Mouse (Mus musculus): ENCODE measurements around the gene Ltc4s. TPM values are rescaled to one million over a fixed set of nuclear protein-coding genes. Genes with fewer than 3 reads are reported as not detected.

Gene Ltc4s
- polyA plus RNA-seq, 1 experiment from 2014 or later: 5.1 TPM

DNA sequence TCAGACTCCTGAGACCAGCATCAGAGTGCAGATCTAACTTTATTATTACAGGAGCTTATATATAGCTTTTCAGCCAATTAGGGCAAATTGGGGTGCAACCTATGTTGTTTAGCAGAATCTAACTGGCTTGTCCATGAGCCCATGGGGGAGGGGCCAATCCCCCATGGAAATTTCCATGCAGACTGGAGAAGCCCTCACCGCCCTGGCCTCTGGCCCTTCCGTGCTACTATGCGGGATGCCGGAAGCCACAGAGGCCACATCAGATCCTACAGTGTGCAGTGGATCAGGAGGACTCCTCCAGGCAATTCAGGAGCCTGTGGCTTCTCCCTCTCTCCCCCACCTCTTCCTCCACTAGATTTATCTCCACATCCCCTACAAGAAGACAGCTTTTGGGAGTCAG is 20.6 kb downstream of the Ltc4s start:
- no peak for ATAC-seq

DNA sequence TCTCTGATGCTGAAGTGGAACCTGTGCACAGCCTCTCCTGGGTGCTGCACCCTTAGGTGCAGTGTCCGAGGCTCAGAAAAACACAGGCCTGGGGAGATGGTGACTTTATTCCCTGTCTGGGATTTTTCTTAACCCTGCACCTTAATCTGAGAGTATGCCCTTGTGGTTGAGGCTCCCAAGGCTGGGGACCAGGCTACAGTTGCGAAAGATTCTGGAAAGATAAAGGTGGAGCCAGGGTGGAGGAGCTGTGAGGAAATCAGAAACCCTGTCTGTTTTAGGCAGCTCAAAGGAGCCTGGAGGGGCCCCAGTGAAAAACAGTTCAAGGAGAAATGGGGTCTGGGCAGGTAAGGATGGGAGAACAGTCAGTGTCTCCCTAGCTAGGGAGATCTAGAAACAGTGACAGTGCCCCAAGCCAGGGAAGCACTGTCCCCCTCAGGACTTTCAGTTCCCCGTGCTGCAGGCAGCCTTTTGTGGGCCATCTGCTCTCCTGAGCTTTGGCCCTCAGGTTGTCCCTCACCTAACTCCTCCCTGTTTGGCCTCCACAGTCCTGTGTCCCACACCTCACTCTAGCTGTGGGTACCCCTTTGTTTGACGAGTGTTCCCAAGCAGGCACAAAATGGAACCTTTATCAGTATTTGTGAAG is 21.6 kb downstream of the Ltc4s start:
- Histone ChIP-seq H3K27me3 (replicated peaks; ENCODE audit: control insufficient read depth, insufficient read depth, low read length) (no peaks in the 10 kb centered on the region), H3K4me2 (ENCODE audit: low read depth, low read length) (no peak overlapping the region), H3K4me1 (ENCODE audit: control insufficient read depth, insufficient read depth, low read length) (peaks cover 36% of the 10 kb centered on the region), H3K4me3 (ENCODE audit: low read length) (no peak overlapping the region), H3K27ac (ENCODE audit: low read length) (no peak overlapping the region), H3K9ac (ENCODE audit: low read depth, low read length) (no peak overlapping the region; the same call in 1 of the 2 replicates), H3K36me3 (ENCODE audit: control insufficient read depth, insufficient read depth, low read length) (no peaks in the 10 kb centered on the region), H3K9me3 (ENCODE audit: control insufficient read depth, low read length) (no peaks in the 10 kb centered on the region)
- no peak for ATAC-seq
- 69% methylated on average over 4 of the region's 4 CpGs for WGBS

More for the DNA sequence above, 20.6 kb downstream of the Ltc4s start:
- Histone ChIP-seq H3K27me3 (replicated peaks; ENCODE audit: control insufficient read depth, insufficient read depth, low read length) (no peaks in the 10 kb centered on the region), H3K36me3 (ENCODE audit: control insufficient read depth, insufficient read depth, low read length) (no peaks in the 10 kb centered on the region), H3K4me1 (ENCODE audit: control insufficient read depth, insufficient read depth, low read length) (peaks cover 31% of the 10 kb centered on the region), H3K9ac (ENCODE audit: low read depth, low read length) (no peak overlapping the region), H3K27ac (ENCODE audit: low read length) (peak overlapping the region; percentile 34), H3K4me2 (ENCODE audit: low read depth, low read length) (no peak overlapping the region), H3K9me3 (ENCODE audit: control insufficient read depth, low read length) (no peaks in the 10 kb centered on the region), H3K4me3 (ENCODE audit: low read length) (no peak overlapping the region)
- WGBS: 52% methylated on average over 4 of the region's 4 CpGs

DNA sequence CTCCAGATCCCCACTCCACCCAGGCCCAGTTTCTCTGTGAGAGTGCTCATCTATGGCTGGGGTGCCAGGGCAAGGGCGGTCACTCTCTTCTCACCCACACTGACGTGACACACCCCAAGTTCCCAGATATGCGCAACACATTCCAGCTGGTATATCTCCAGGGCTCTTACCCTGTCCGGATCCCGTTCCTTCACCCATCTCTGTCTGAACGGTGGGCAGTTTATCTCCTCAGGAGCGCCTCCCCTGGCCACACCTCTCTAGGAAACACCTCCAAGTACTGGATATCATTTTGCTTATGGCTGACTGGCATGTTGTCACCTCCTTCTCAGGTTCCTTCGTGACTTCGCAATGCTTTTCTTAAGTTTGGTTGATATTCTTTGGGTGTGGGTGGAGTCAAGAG is 22.8 kb downstream of the Ltc4s start:
- Histone ChIP-seq H3K4me1 (ENCODE audit: control insufficient read depth, insufficient read depth, low read length) (peaks cover 42% of the 10 kb centered on the region), H3K27me3 (replicated peaks; ENCODE audit: control insufficient read depth, insufficient read depth, low read length) (no peaks in the 10 kb centered on the region), H3K4me2 (ENCODE audit: low read depth, low read length) (no peak overlapping the region), H3K36me3 (ENCODE audit: control insufficient read depth, insufficient read depth, low read length) (no peaks in the 10 kb centered on the region), H3K9ac (ENCODE audit: low read depth, low read length) (no peak overlapping the region), H3K4me3 (ENCODE audit: low read length) (no peak overlapping the region), H3K27ac (ENCODE audit: low read length) (no peak overlapping the region), H3K9me3 (ENCODE audit: control insufficient read depth, low read length) (no peaks in the 10 kb centered on the region)
- WGBS: 37% methylated on average over 9 of the region's 9 CpGs
- ATAC-seq: no peak

DNA sequence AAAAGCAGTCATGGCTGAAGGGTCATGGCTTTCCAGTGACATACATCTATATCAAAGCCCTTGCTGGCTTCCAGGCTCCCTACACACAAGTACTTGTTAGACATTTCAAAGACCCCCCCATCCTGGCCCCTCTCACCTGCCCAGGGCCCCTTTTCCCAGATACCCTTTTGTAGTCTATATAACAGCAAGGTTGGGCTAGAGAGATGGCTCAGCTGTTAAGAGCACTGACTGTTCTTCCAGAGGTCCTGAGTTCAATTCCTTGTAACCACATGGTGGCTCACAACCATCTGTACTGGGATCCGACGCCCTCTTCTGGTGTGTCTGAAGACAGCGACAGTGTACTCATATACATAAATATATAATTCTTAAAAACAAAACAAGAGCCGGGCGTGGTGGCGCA is 23.8 kb downstream of the Ltc4s start:
- Histone ChIP-seq H3K27me3 (replicated peaks; ENCODE audit: control insufficient read depth, insufficient read depth, low read length) (no peaks in the 10 kb centered on the region), H3K36me3 (ENCODE audit: control insufficient read depth, insufficient read depth, low read length) (no peaks in the 10 kb centered on the region), H3K27ac (ENCODE audit: low read length) (no peak overlapping the region), H3K4me3 (ENCODE audit: low read length) (no peak overlapping the region), H3K9ac (ENCODE audit: low read depth, low read length) (no peak overlapping the region), H3K4me2 (ENCODE audit: low read depth, low read length) (no peak overlapping the region), H3K9me3 (ENCODE audit: control insufficient read depth, low read length) (no peaks in the 10 kb centered on the region), H3K4me1 (ENCODE audit: control insufficient read depth, insufficient read depth, low read length) (peaks cover 39% of the 10 kb centered on the region)
- ATAC-seq: no peak
- WGBS: 89% methylated on average over 6 of the region's 6 CpGs

DNA sequence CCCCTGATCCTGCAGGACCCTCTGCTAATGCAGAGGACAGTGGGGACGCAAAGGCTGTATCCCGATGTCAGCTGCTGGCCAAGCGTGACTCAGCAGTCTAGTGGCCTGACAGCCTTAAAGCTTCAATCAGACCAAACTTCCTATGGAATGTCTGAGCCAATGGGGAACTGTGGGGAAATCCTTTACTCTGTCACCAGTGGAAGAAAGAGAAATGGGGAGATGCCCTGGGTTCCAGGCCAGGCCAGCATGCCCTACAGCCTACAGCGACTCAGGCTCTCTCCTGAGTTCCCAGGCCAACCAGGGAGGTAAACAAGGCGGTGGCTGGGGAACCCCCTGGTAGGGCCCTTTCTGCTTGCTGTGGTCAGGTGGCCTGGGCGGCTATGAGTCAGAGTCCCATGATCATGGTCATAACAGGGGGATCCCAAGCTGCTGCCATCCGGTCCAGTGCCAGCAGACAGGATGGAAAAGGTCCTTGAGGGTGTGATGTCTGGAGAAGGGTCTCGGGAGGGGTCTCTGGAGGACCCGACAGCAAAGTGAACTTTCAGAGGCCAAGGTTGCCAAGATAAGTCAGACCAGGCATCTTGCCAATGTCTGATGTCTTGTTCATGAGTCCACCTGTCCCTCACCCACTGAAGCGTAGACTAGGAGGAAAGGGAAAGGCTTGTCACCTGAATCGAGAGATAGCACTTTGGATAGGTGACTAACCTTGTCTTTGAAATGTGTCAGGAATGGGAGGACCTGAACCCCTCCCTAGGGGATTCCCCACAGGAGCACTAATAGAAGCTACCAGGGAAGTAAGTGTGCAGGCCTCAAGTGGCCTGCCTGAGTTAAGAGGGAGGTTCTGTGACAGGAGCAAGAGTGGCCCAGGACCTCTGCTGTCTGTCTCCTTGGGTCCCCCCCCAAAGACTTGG is 25.3 kb downstream of the Ltc4s start:
- Histone ChIP-seq H3K36me3 (ENCODE audit: control insufficient read depth, insufficient read depth, low read length) (no peaks in the 10 kb centered on the region), H3K4me2 (ENCODE audit: low read depth, low read length) (peak overlapping the region; percentile 7; the same call in 1 of the 2 replicates), H3K4me1 (ENCODE audit: control insufficient read depth, insufficient read depth, low read length) (peaks cover 47% of the 10 kb centered on the region), H3K4me3 (ENCODE audit: low read length) (no peak overlapping the region), H3K9me3 (ENCODE audit: control insufficient read depth, low read length) (no peaks in the 10 kb centered on the region), H3K9ac (ENCODE audit: low read depth, low read length) (no peak overlapping the region), H3K27me3 (replicated peaks; ENCODE audit: control insufficient read depth, insufficient read depth, low read length) (no peaks in the 10 kb centered on the region), H3K27ac (ENCODE audit: low read length) (peak overlapping the region; percentile 73)
- WGBS: 47% methylated on average over 11 of the region's 11 CpGs
- ATAC-seq: peak; percentile 51

DNA sequence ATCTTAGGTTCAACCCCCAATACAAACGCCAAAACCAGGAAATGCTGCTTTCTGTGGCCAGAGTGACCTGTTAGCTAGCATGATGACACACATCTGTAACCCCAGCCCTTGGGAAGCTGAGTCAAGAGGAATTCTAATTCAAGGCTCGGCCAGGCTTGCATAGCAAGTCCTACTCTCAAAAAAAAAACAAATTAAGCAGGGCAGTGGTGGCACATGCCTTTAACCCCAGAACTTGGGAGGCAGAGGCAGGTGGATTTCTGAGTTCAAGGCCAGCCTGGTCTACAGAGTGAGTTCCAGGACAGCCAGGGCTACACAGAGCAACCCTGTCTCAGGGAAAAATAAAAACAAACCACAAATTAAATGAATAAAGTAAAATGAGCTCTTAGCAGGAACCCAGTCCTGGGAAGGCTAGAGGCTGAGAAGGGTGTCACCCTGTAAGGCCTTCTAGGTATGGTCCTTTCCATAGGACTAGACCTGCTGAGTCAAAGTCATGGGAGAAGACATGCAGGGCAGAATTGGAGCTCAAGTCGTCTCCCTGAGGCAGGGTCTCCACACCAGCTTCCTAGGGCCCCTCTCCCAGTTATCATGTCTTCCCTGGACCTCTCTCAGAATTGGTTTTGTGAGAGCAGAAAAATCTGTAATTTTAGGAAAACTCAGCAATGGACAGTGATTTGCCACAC is 26.2 kb downstream of the Ltc4s start:
- H3K27me3 ChIP-seq (replicated peaks; ENCODE audit: control insufficient read depth, insufficient read depth, low read length): no peaks in the 10 kb centered on the region
- H3K27ac ChIP-seq (ENCODE audit: low read length): peak overlapping the region; percentile 73; the same call in 1 of the 2 replicates
- WGBS: 71% methylated on average over 3 of the region's 3 CpGs
- H3K9ac ChIP-seq (ENCODE audit: low read depth, low read length): no peak overlapping the region
- no peak for ATAC-seq
- no peak overlapping the region for H3K4me3 ChIP-seq (ENCODE audit: low read length)
- H3K9me3 ChIP-seq (ENCODE audit: control insufficient read depth, low read length): no peaks in the 10 kb centered on the region
- peaks cover 38% of the 10 kb centered on the region for H3K4me1 ChIP-seq (ENCODE audit: control insufficient read depth, insufficient read depth, low read length)
- H3K4me2 ChIP-seq (ENCODE audit: low read depth, low read length): no peak overlapping the region
- peaks cover 4% of the 10 kb centered on the region; the same call in 1 of the 2 replicates for H3K36me3 ChIP-seq (ENCODE audit: control insufficient read depth, insufficient read depth, low read length)

DNA sequence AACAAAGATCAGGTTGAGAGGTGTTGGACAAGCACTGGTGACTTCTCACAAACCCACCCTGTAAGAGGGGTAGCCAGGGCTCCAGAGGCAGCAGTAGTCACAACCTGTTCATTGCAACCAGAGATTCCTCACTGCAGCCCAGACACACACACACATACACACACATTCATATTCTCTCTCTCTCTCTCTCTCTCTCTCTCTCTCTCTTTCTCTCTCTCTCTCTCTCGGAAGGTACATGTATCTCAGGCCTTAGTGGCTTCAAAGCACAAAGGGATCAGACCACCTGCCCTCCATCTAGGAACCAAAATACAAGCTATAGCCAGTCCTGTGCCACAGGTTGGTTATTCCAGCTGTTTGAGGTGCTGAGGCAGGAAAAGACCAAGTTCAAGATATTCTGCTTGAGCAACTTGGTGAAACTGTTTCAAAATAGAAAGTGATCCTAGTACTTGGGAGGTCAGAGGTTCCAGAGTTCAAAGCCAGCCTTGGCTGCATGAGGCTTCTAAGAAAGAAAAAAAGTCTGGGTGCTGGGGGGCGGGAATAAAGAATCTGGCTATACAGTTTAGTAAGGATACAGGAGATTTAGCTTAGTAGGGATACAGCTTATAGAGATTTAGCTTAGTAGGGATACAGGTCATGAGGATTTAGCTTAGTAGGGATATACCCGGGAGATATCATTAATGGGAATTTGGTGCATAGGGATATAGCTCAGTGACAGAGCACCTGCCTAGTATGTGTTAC is 26.9 kb downstream of the Ltc4s start:
- Histone ChIP-seq H3K27me3 (replicated peaks; ENCODE audit: control insufficient read depth, insufficient read depth, low read length) (no peaks in the 10 kb centered on the region), H3K4me3 (ENCODE audit: low read length) (peak overlapping the region; percentile 99), H3K27ac (ENCODE audit: low read length) (no peak overlapping the region), H3K4me2 (ENCODE audit: low read depth, low read length) (peak overlapping the region; percentile 59), H3K4me1 (ENCODE audit: control insufficient read depth, insufficient read depth, low read length) (peaks cover 34% of the 10 kb centered on the region), H3K9me3 (ENCODE audit: control insufficient read depth, low read length) (no peaks in the 10 kb centered on the region), H3K36me3 (ENCODE audit: control insufficient read depth, insufficient read depth, low read length) (peaks cover 11% of the 10 kb centered on the region), H3K9ac (ENCODE audit: low read depth, low read length) (peak overlapping the region; percentile 98; the same call in 1 of the 2 replicates)
- WGBS: 85% methylated on average over 3 of the region's 3 CpGs
- no peak for ATAC-seq

DNA sequence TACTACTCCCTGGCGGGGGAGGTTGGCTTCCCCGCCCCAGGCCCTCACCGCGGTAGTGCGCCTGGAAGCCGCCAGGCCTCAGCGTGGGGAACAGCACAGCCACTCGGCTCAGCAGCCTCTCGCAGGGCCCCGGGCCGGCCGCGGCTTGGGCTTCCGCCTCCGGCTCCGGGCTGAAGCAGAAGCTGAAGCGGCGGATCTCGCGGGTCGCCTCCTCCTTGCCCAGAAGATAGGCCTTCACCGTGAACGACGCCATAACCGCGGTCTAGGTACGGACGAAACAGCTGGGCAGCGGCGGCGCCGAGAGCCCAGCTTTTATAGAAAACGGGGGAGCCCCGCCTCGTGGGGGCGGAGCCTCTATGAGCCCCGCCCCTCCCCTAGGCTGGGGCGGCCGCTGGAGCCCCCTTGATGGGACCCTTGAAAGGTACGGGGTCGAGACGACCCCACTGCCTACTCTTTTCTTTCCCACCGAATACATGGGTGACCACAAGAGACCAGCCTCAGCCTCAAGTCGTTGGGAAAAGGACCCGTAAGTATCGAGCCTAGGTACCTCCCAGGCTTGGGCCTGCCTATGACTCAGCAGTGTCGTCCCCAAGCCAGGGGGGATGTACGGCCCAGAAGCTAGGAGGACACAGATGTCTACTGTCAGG is 27.8 kb downstream of the Ltc4s start, which contains the start of the genes Sqstm1 and Mgat4b:
Sqstm1 (minus strand) TSS at position 323 of the 647 bp plus-strand sequence.
Mgat4b (plus strand) TSS at position 386 of the 647 bp plus-strand sequence.
- H3K4me3 ChIP-seq (ENCODE audit: low read length): peak within 1 kb of the TSS; percentile 99
- no peaks in the 10 kb centered on the region for H3K9me3 ChIP-seq (ENCODE audit: control insufficient read depth, low read length)
- H3K4me2 ChIP-seq (ENCODE audit: low read depth, low read length): peak within 1 kb of the TSS; percentile 59
- no peaks in the 10 kb centered on the region for H3K27me3 ChIP-seq (replicated peaks; ENCODE audit: control insufficient read depth, insufficient read depth, low read length)
- peak within 1 kb of the TSS; percentile 98 for H3K9ac ChIP-seq (ENCODE audit: low read depth, low read length)
- ATAC-seq: peak; percentile 81
- H3K27ac ChIP-seq (ENCODE audit: low read length): peak within 1 kb of the TSS; percentile 99
- peaks cover 31% of the 10 kb centered on the region for H3K4me1 ChIP-seq (ENCODE audit: control insufficient read depth, insufficient read depth, low read length)
- WGBS: under 1% methylated on average over 48 of the region's 48 CpGs
- H3K36me3 ChIP-seq (ENCODE audit: control insufficient read depth, insufficient read depth, low read length): peaks cover 18% of the 10 kb centered on the region
